Mouse (Mus musculus) frontal cortex, postnatal 36 days (tissue): ENCODE results near the gene Rnaseh2a.

Experiments
- DNase-seq, 2 experiments: peaks; one replicate each; pipeline ENCODE4 v3.0.0; 2022; ENCODE audit warnings: low spot score in 2 of 2

Gene Rnaseh2a

DNA sequence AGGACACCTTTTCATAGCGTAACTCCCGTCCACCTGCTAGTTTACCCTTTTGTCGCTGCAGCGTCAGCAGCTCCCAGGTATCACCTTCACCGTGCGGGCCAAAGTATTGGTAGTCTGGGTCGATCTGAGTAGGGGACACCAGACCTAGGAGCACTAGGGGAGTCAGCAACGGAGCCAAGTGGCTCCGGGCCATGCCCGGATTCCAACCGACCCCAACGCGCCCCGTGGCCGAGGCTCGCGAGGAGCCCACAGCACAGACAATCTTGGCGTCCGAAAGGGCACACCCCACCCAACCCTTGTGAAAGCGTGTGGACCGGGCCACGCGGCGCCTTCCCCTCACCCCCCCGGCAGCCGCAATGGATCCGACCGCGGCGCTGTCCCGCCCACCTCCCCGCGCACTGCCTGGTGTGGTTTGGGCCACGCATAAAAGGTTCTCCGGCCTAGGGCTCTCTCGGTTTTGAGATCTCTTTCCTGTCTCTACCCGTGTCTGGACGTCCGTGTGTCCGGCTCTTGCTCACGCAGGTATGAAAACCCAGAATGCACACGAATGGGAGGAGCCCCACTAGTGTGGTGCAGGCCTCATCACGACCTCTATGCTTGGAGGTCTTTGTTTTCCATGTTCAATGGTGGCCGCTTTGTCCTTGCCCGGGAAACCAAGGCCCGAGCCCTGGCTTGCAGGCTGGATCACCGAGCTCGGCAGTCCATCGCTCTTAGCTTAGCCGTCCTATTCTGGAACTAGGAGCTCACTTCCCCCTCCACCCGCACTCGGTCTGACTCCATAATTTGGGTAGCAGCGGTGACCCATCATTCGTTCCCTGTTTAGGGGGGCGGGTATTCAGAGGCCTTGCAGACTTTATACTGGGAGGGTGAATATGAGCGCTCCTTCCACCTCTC, at the start of gene Rnaseh2a, which contains the start of the genes Gm49661 and Prdx2:
Rnaseh2a (minus strand) TSS at position 527 of the 894 bp plus-strand sequence.
Gm49661 (minus strand) TSS at position 193 of the 894 bp plus-strand sequence.
Prdx2 (plus strand) TSS at position 347 of the 894 bp plus-strand sequence.
- DNase-seq, result peak; percentile 75

DNA sequence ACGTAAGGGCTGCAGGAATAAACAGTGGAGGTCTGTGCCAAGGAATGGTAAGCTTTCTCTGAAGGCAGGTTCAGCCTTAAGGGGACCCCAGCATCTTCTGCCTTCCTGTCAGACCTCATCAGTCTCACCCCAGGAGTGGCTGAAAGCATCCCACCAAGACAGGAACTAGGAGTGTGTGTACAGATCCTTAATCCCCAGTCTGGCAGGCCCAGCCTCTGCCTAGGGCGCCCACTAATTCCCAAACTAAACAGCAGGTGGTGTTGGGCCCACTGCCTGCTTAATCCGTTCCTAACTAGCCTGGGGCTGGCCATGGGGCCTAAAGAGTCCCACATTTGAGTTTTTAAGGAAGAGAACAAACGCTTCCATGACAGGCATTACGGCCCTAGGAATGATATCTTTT, 47.6 kb upstream of the Rnaseh2a start:
- no peak for DNase-seq

DNA sequence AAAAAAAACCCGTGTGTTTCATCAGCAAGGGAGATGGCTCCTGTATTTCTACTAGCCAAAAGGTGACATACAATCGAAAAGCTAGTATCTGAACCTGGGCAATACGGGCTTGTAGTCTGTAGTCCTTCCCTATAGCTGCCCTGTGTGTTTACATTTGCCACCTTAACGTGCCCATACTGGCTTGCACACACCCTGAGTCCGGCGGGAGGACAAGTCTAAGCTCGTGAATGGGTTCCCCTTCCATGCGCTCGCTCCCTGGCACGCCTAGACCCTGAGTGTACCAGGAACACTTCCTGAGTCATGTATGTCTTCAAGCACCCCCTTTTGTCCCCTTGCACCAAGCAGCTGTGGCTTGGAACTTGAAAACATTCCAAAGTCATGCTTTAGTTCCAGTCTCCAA, 47.2 kb upstream of the Rnaseh2a start:
- no peak for DNase-seq

DNA sequence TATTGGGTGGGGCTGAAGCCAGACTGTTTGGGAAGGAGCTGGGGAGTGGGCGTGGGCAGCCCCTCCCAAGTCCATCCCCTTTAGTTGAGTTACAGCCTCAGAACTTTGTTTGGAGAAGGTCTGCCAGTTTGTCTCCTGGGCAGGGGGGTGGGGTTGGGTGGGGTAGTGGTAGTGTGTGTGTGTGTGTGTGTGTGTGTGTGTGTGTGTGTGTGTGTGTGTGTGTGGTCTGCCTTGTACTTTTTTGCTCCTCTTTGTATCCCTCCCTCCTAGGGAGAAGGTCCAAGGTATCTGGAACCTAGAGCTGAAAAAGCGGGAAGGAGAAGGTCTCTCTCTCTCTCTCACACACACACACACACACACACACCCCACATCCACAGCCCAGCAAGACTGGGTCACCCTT, 44.9 kb upstream of the Rnaseh2a start, which contains the start of gene Best2:
Best2 (minus strand) TSS at position 101 of the 400 bp plus-strand sequence.
- DNase-seq, result no peak

GRCm38 (mm10) chr8:85013230-85013840, 43.8 kb upstream of the Rnaseh2a start:
- peak; percentile 71 to 82 for DNase-seq

GRCm38 (mm10) chr8:85011242-85011641, 41.7 kb upstream of the Rnaseh2a start:
- DNase-seq, result no peak

- no peak for DNase-seq
These were observed 38.1 kb upstream of the Rnaseh2a start for GRCm38 (mm10) chr8:85007686-85008085.

DNA sequence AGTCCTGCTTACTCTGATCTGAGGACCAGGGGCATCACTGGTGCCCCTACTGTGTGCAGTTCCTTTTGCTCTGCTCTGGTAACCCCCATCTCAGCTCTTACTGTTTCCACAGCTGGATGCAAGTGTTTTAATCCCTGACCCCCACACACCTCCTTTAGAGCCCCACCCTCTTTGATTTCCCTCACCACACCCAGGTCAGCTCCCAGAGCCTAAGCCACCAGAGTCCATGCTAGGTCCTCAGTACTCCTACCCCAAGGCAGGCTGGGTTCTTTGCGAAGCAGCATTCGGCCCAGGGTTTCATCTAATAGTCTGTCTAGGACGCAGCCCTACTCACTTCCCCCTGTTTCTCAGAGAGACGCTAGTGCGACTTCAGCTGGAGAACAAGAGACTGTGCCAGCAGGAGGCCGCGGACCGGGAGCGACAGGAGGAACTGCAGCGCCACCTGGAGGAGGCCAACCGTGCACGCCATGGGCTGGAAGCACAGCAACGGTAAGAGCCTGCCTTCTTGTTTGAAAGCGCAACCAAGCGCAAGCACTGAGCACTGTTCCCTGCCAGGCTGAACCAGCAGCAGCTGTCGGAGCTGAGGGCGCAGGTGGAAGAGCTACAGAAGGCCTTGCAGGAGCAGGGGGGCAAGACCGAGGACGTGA, 28.2 kb upstream of the Rnaseh2a start:
- peak; percentile 92 to 94 for DNase-seq

- no peak for DNase-seq
These were observed 27.4 kb upstream of the Rnaseh2a start for GRCm38 (mm10) chr8:84996978-84997377.

- no peak for DNase-seq
These were observed 26.1 kb upstream of the Rnaseh2a start for GRCm38 (mm10) chr8:84995680-84996079.

GRCm38 (mm10) chr8:84994375-84994774, 24.8 kb upstream of the Rnaseh2a start:
- no peak for DNase-seq

- no peak for DNase-seq
These were observed 21.3 kb upstream of the Rnaseh2a start for GRCm38 (mm10) chr8:84990836-84991235.

GRCm38 (mm10) chr8:84990349-84990748, 20.8 kb upstream of the Rnaseh2a start, which contains the start of gene Hook2:
Gene Hook2, plus strand, starts transcription at chr8:84990603.
- peak; percentile 94 to 98 for DNase-seq

- DNase-seq, result peak; percentile 85 to 90
These were observed 20.2 kb upstream of the Rnaseh2a start for GRCm38 (mm10) chr8:84989810-84990209.

DNA sequence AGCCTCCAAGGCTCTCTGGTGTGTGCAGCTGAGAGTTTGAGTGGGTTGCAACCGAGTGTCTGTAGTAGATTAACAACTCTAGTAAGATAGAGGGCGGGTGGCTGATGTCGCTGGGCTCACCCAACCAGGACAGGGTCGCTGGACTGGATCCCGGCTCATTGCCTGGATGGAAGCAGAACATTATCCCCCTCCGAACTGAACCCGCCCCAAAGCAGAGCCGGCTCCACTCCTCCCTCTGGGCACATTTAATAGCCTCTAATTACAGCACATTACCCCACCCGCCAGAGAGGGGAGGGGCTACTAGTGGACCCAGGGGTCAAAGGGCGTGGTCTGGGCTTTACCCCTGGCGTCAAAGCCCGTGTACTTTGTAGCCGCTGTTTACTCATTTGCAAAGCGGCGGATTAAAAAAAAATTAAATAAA, 19.8 kb upstream of the Rnaseh2a start:
- DNase-seq, result no peak

GRCm38 (mm10) chr8:84987903-84988302, 18.3 kb upstream of the Rnaseh2a start:
- no peak for DNase-seq

DNA sequence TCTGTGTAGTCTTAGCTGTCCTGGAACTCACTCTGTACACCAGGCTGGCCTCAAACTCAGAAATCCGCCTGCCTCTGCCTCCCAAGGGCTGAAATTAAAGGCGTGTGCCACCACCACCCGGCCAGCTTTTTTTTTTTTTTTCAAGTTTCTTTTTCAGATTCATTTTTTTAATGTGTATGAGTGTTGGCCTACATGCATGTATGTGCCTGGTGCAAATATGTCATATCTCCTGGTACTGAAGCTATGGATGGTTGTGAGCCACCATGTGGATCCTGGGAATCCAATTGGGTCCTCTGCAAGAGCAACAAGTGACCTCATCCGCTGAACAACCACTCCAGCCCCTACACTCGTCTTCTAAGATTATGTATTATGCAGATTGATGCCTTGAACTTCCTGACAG, 17.8 kb upstream of the Rnaseh2a start:
- DNase-seq, result no peak

DNA sequence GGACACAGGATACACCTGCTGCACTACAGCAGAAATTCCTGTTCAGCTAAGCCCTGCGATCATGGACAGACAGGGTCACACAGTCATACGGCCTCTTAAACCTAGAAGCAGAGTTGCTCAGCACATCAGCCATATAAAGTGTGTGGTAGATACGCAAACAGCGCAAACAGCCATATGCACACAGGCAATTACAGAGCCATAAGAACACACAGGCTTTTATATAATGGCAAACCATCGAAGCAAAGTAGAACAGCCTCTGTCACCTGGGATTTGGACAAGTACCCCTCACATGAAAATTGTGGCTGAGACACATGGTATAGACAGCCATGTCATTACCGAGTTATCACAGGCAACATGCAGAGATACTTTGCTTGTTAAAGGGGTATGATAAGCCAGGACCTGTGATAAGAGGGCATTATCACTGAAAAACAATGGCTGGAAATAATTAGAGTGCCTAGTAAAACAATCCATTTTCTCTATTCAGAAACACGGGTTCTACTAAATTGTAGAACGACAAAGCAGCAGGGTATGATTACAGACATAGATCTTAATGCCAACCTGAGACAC, 16.9 kb upstream of the Rnaseh2a start:
- no peak for DNase-seq

- DNase-seq, result peak; percentile 94 to 97
These were observed 16.3 kb upstream of the Rnaseh2a start for GRCm38 (mm10) chr8:84985684-84986378.

GRCm38 (mm10) chr8:84985049-84985683, 15.6 kb upstream of the Rnaseh2a start:
- DNase-seq, result no peak
